Mouse (Mus musculus) T-cell, adult 2 months (primary cell): ENCODE measurements around the gene Acot11.

ENCODE experiments used
- DNase-seq: peaks from one replicate; pipeline ENCODE4 v3.0.0; 2022; ENCODE audit warnings: low spot score

Gene Acot11

DNA sequence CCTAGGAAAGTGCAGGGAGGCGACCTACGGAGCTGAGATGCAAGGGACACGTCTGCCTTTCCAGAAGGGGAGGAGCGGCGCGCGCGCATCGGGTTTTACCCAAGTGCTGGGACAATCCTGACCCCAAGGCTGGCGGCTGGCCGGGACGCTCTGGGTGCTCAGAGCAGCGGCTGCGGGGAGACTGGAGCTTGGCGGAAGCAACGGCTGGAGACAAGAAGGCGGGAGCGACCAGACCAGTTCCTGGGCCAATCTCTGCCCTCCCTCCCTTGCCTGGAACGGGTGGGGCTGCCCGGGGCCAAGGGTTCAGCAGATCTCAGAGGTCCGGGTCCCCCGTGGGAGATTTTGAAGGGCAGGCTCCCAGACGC is at the start of gene Acot11:
Gene Acot11 (minus strand): TSS at position 89 of the 365 bp plus-strand sequence.
- peak; percentile 21 for DNase-seq

- no peak for DNase-seq
Measured at GRCm38 (mm10) chr4:106848290-106849092, 43.7 kb upstream of the Acot11 start.

DNA sequence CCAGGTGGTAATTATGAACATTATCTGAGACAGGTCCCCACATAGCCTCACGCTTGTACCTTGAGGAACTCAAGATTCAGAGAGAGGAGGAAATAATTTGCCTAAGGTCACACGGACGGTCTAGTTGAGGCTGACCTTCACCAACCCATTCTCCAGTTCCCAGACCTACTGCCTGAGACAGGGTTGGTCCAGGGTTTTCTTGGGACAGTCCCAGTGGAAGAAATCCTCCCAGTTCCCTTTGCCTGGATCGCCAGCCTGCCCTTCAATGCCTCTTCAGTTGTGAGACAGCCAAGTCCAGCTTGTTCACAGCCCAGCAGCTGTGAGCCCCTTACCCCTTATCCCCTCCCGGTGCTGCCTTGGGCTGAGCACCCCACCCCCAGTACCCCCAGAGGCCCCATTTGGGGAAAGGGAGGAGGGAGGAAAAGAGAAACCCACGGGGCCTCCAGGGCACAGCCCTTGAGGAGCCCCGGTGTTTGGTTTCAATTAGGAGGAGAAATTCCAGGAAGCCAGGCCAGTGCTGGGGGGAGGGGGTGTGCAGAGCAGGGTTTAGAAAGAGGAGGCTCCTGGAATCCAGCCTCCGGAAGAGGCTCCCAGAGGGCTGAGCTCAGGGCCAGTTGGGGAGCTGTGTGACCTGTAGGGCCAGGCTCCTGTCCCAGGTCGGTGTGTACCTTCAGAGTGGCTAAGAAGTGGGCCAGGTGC is 42.9 kb upstream of the Acot11 start:
- no peak for DNase-seq

DNA sequence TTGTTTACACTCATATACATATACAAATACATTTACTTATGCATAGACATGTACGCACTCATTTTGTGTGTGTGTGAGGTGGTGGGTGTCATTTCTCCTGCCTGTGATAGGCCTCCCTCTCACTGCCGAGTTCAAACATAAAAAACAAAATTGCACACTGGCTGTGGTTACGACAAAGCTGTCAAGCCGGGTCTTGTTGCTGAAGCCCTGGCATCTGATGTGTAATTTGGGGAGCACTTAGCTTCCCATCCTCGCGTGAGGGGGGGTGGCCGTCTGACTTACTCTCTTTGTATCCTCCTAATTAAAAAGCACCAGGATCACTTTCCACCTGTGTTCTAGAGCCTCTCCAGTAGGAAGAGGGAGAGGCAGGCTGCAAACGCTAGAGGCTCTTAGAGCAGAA is 37.8 kb upstream of the Acot11 start:
- peak; percentile 45 for DNase-seq

GRCm38 (mm10) chr4:106841856-106842255 is 37.1 kb upstream of the Acot11 start:
- peak; percentile 53 for DNase-seq

- DNase-seq = no peak
Measured at GRCm38 (mm10) chr4:106841303-106841702, 36.5 kb upstream of the Acot11 start.

GRCm38 (mm10) chr4:106840651-106841145 is 35.9 kb upstream of the Acot11 start:
- no peak for DNase-seq

- DNase-seq = peak; percentile 80
Measured at GRCm38 (mm10) chr4:106839964-106840611, 35.3 kb upstream of the Acot11 start.

DNA sequence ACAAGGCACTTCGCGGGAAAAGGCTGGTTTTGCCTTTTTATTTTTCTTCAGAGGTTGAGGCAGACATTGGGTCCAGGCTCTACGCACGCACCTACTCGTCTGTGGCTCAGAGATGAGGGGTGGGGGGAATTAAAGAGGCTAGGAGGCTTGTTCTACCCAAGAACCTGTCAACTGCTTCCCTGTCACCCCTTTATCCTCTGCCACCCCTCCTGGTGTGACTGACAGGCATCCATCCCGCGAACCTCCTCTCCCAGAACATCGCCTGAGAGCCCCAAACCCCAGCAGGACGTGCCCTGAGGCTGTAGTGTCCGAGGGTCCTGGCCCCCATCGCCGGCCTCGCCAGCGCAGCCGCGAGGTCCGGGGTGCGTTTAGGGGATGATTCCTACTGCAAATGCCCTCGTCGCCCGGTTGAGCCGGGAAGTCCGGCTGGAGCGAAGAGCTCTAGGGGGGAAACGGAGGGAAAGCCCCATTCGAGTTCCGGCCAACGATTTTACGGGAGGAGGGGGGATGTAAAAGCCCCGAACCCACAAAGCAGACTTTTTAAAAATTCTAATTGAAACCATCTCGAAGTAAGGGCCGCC is 34.5 kb upstream of the Acot11 start:
- no peak for DNase-seq

DNA sequence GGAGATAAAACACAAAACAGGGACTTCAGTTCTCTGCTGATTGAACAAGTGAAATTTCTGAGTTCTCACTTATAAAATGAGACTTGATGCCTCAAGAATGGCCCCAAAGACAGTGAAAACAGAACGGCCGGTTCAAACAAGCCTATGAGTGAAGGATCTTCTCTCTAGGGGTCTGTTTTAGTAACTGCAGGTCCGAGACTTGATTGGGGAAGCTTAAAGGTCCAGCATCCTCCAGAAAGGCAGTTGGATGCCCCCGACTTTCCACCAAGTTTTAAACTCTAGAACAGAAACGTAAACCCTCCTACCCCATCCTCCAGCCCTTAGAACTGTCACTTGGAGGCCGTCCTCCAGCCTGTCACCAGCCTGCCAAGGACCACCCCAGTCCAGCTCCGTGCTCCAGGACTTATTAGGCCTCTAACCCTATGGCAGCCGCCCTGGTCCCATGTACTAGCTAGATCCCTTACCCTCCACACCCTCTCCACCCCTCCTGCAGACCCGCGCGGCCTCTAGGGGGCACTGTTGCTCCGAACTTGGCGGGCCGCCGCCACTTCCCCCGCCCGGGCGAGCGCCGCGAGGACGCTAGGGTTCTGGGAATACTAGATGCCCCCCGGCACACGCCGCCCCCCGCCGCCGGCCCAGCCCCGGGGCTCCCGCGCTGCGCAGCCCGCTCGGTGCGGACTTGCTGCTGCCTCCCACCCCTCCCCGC is 33.9 kb upstream of the Acot11 start:
- peak; percentile 92 for DNase-seq

DNA sequence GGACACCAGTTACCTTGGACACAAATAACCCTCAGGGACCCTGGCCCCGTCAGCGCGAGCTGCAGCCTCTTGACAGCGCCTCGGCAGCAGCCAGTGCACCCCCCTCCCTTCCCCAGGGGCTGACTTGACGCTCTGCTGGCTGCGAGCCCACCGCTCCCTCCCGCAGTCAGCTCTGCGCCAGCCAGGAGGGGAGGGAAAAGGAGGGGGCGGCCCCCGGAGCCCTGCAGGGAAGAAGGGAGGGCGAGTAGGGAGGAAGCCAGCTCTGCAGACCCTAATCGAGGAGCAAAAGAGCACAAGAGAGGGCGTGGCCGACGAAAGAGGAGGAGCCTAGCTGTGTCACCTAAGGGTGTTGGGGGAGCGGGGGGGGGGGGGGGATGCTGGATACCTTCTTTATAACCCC is 33.2 kb upstream of the Acot11 start:
- no peak for DNase-seq

- no peak for DNase-seq
Measured at GRCm38 (mm10) chr4:106837425-106837824, 32.6 kb upstream of the Acot11 start.

DNA sequence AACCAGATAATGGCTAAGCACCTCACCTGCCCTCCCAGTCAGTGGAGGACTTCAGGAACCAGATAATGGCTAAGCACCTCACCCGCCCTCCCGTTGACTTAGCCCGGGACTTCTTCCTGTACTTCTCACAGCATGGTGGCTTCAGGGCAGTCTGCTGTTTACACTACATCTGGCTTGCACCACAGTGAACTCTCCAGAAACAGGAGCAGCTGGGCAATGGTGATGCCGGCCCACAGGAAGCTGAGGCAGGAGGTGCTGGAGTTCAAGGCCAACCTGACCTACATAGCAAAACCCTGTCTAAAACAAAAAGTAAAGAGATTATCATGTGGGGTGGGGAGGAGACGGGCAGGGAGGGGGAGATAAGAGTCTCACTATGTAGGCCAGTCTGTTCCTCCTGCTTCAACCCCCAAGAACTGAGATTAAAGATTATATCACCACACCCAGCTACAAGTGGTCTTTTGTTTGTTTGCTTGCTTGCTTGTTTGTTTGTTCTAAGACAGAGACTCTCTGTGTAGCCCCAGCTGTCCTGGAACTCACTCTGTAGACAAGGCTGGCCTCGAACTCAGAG is 25.8 kb upstream of the Acot11 start:
- no peak for DNase-seq

GRCm38 (mm10) chr4:106827738-106828361 is 23.1 kb upstream of the Acot11 start:
- DNase-seq = peak; percentile 97

DNA sequence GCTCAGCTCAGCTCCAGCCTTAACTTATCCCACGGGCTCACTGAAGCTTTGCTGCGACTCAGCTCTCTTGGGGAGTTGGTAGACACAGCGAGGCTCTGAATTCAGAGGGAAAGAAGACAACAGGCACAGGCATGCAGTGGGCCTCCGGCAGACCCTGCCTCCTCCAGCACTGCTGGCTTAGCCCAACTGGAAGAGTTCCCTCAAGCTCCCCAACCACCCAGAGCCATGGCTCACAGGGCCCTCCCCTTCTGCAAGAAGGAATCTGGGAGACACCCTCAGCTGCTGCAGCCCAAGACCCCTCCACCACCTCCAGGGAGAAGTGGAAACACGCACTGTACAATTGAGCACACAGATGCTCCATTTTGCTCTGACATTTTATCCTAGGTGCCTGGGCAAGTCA is 20.4 kb upstream of the Acot11 start:
- no peak for DNase-seq

DNA sequence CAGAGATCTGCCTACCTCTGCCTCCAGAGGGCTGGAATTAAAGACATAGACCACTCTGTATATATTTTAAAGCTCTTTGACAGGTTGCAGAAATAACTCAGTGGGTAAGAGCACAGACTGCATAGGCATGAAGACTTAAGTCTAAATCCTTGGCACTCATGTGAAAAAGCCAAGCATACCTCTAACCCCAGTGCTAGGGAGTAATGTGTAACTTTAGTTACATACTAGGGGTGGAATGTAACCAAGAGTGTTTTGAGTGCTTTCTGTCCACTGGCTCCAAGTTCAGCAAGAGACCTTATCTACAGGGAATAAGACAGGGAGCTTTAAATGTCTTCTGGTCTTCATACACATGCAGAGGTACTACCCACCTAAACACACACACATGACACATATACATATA is 14.6 kb upstream of the Acot11 start:
- DNase-seq = no peak

- no peak for DNase-seq
Measured at GRCm38 (mm10) chr4:106818332-106818731, 13.5 kb upstream of the Acot11 start.

DNA sequence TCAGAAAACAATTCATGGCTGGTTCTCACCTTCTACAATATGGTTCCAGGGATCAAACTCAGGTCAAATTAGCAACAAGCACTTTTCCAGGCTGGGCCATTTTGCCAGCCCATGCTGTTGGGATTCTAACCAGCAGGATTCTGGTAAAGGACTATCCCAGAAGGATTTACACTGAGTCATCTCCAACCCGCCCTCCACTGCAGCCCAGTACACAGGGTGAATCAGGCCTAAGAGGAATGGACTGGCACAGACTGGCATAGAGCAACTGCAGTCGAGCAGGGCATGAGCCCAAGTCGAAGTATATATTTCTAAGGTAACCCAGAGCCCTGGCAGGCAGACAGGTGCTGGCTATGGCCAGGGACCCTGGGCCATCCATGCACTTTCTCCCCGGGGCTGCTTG is 12.2 kb upstream of the Acot11 start:
- DNase-seq = no peak

- DNase-seq = no peak
Measured at GRCm38 (mm10) chr4:106815396-106816324, 10.9 kb upstream of the Acot11 start.

GRCm38 (mm10) chr4:106811162-106811561 is 6.4 kb upstream of the Acot11 start:
- DNase-seq = no peak
